Comparison of ENCODE assay signal across 31 mouse cellular contexts in genomic region chr5:35765909-35766308, GRCm38 (mm10). TPM values are rescaled to one million over a fixed set of nuclear protein-coding genes. Genes with fewer than 3 reads are reported as not detected.
DNase-seq lines count a peak whose midpoint lies in the region; ATAC-seq and TF ChIP-seq lines count a peak whose summit lies in the region.
"Had no signal": no experiment of that assay in that cellular context is flagged by ENCODE, and none has a peak within 500 bp of the region (broad histone marks: within the 10 kb centered on the region; RNA-seq: fewer than 3 reads in every experiment).

No protein-coding gene starts in this region.

- ATAC-seq in lung, postnatal 0 days, result peak; percentile 26; the same call in 1 of the 2 replicates
- ATAC-seq: forebrain, embryonic 14.5 days; inflammation-experienced regulatory T-cells, adult 6 months; liver, embryonic 12.5 days; liver, postnatal 0 days; Patski had no signal

- H3K27ac ChIP-seq in heart, adult 2 months, result peak overlapping the region; percentile 69; the same call in 1 of the 2 replicates
- no peak overlapping the region for H3K27ac ChIP-seq in lung, postnatal 0 days (ENCODE audit: low read length)
- H3K27ac ChIP-seq: embryonic facial prominence, embryonic 12.5 days; hindbrain, embryonic 10.5 days; hindbrain, embryonic 15.5 days; layer of hippocampus, adult 2 months; left cerebral cortex, adult 2 months; limb, embryonic 12.5 days; liver, embryonic 12.5 days; midbrain, embryonic 12.5 days; neural tube, embryonic 13.5 days; stomach, postnatal 0 days had no signal

- no peaks in the 10 kb centered on the region for H3K79me2 ChIP-seq in heart, adult 2 months (replicated peaks; ENCODE audit: control insufficient read depth, insufficient read depth, low read length)

- H3K27me3 ChIP-seq in heart, adult 2 months (ENCODE audit: control insufficient read depth, insufficient read depth, low read length), result no peaks in the 10 kb centered on the region
- H3K27me3 ChIP-seq in lung, postnatal 0 days (replicated peaks; ENCODE audit: insufficient read depth, low read length), result no peaks in the 10 kb centered on the region
- H3K27me3 ChIP-seq: hindbrain, embryonic 15.5 days; Patski had no signal

- peaks cover 25% of the 10 kb centered on the region for H3K4me1 ChIP-seq in heart, adult 2 months (ENCODE audit: control insufficient read depth, insufficient read depth, low read length)
- no peaks in the 10 kb centered on the region for H3K4me1 ChIP-seq in lung, postnatal 0 days (ENCODE audit: insufficient read depth, low read depth, low read length)
- no peaks in the 10 kb centered on the region for H3K4me1 ChIP-seq in lung, adult 2 months (ENCODE audit: control insufficient read depth, insufficient read depth, low read length)
- H3K4me1 ChIP-seq: embryonic facial prominence, embryonic 12.5 days; hindbrain, embryonic 10.5 days; megakaryocyte, embryonic 14.5 days; midbrain, embryonic 12.5 days had no signal

- no peak overlapping the region for H3K9ac ChIP-seq in heart, adult 2 months (ENCODE audit: low read depth, low read length)
- no peak overlapping the region for H3K9ac ChIP-seq in lung, postnatal 0 days (replicated peaks; ENCODE audit: low read depth)
- H3K9ac ChIP-seq: embryonic facial prominence, embryonic 12.5 days; hindbrain, embryonic 15.5 days; limb, embryonic 12.5 days; liver, embryonic 12.5 days; liver, postnatal 0 days; midbrain, embryonic 12.5 days; neural tube, embryonic 13.5 days had no signal

- no peaks in the 10 kb centered on the region for H3K9me3 ChIP-seq in lung, postnatal 0 days (ENCODE audit: low read length)
- H3K9me3 ChIP-seq: embryonic facial prominence, embryonic 12.5 days; hindbrain, embryonic 10.5 days; hindbrain, embryonic 15.5 days; limb, embryonic 12.5 days; liver, embryonic 12.5 days; midbrain, embryonic 12.5 days; neural tube, embryonic 13.5 days had no signal

- intact Hi-C loops in heart, adult 2 months (cut with DNase I), result no loop called here
- intact Hi-C loops in heart, postnatal 36 days (cut with DNase I), result no loop called here

- H3K36me3 ChIP-seq in heart, adult 2 months (ENCODE audit: control insufficient read depth, insufficient read depth, low read length), result no peaks in the 10 kb centered on the region
- H3K36me3 ChIP-seq in lung, postnatal 0 days (ENCODE audit: insufficient read depth, low read length), result no peaks in the 10 kb centered on the region
- H3K36me3 ChIP-seq: embryonic facial prominence, embryonic 12.5 days; hindbrain, embryonic 10.5 days; hindbrain, embryonic 15.5 days; limb, embryonic 12.5 days; liver, embryonic 12.5 days; midbrain, embryonic 12.5 days; neural tube, embryonic 13.5 days had no signal

- TF ChIP-seq EP300 in heart, adult 2 months (IDR thresholded peaks at IDR 0.05; ENCODE audit: insufficient read depth, low read depth, low read length), result 0 out of 2 replicates have a peak, but pooled peaks have one; percentile 0
- no peak for TF ChIP-seq EP300 in lung, postnatal 0 days (IDR thresholded peaks at IDR 0.05)

- no peak for TF ChIP-seq POLR2A in heart, adult 2 months (IDR thresholded peaks at IDR 0.05; ENCODE audit: insufficient read depth, low read depth, low read length)
- TF ChIP-seq POLR2A in lung, adult 2 months (IDR thresholded peaks at IDR 0.05; ENCODE audit: borderline replicate concordance, extremely low read depth, low read depth, low read length), result no peak

- no peak overlapping the region for H3K4me2 ChIP-seq in lung, postnatal 0 days (replicated peaks; ENCODE audit: low read depth, low read length)
- H3K4me2 ChIP-seq: embryonic facial prominence, embryonic 12.5 days; hindbrain, embryonic 15.5 days; limb, embryonic 12.5 days; liver, embryonic 12.5 days; midbrain, embryonic 12.5 days; neural tube, embryonic 13.5 days had no signal

- DNase-seq in heart, adult 2 months, result no peak
- DNase-seq in heart, postnatal 36 days, result no peak
- peak; percentile 59 for DNase-seq in kidney, postnatal 10 days
- DNase-seq in kidney, adult 8-10 months, result no peak
- DNase-seq in lung, postnatal 0 days (ENCODE audit: low spot score), result no peak
- no peak for DNase-seq in lung, adult 2 months
- no peak for DNase-seq in thymus, adult 18-20 months
- DNase-seq: adrenal gland, postnatal 25 days; cerebellum, adult 11-12 months; cerebellum, adult 9-11 months; embryo, embryonic 11 days; gastrocnemius, postnatal 25 days; liver, postnatal 0 days; right cerebral cortex, postnatal 4 days; thymus, adult 2 months; thymus, postnatal 36 days had no signal

- WGBS in heart, adult 2 months, result 63% methylated on average over 6 of the region's 6 CpGs
- WGBS in lung, postnatal 0 days, result 76% methylated on average over 6 of the region's 6 CpGs
- 67% methylated on average over 6 of the region's 6 CpGs for WGBS in lung, adult 2 months

- no peak overlapping the region for H3K4me3 ChIP-seq in heart, adult 2 months
- H3K4me3 ChIP-seq in lung, postnatal 0 days (ENCODE audit: low read depth, low read length), result no peak overlapping the region
- H3K4me3 ChIP-seq in lung, adult 2 months (replicated peaks; ENCODE audit: extremely low read depth, low read depth, low read length), result no peak overlapping the region
- H3K4me3 ChIP-seq: embryonic facial prominence, embryonic 12.5 days; hindbrain, embryonic 10.5 days; hindbrain, embryonic 15.5 days; layer of hippocampus, adult 2 months; left cerebral cortex, adult 2 months; limb, embryonic 12.5 days; liver, embryonic 12.5 days; megakaryocyte, embryonic 14.5 days; midbrain, embryonic 12.5 days; neural tube, embryonic 13.5 days had no signal

- TF ChIP-seq CTCF in heart, adult 2 months (IDR thresholded peaks at IDR 0.05), result no peak
- no peak for TF ChIP-seq CTCF in lung, postnatal 0 days (IDR thresholded peaks at IDR 0.05)
- no peak for TF ChIP-seq CTCF in lung, adult 2 months (IDR thresholded peaks at IDR 0.05; ENCODE audit: insufficient read depth, low read length)

RNA-seq across cellular contexts. Expression of gene Ablim2, which starts 8.2 kb away (rescaled TPM):
- 10 to 100 TPM; 20.1 to 20.8 TPM for total RNA-seq in heart, adult 2 months (2021)
- polyA plus RNA-seq in heart, adult 2 months (2012; rRNA removed), result 32.7 and 41.0 TPM in 2 replicates
- 10 to 100 TPM; 20.7 to 21.0 TPM for total RNA-seq in heart, postnatal 36 days (2021)
- polyA plus RNA-seq in lung, postnatal 0 days (2015; fragmentation: Nextera tagmentation; extraction: Ambion mirVana), result 0.74 and 0.75 TPM in 2 replicates
- 12.9 and 16.9 TPM in 2 replicates for polyA plus RNA-seq in lung, adult 2 months (2012; rRNA removed)
- total RNA-seq: MEL had no signal

RNA-seq across cellular contexts. Expression of gene Sh3tc1, which starts 26.1 kb away (rescaled TPM):
- total RNA-seq in heart, adult 2 months (2021), result 1 to 10 TPM; 5.7 to 7.2 TPM
- polyA plus RNA-seq in heart, adult 2 months (2012; rRNA removed), result 6.3 and 6.8 TPM in 2 replicates
- total RNA-seq in heart, postnatal 36 days (2021), result 1 to 10 TPM; 7.0 to 9.9 TPM
- polyA plus RNA-seq in lung, postnatal 0 days (2015; fragmentation: Nextera tagmentation; extraction: Ambion mirVana), result 21.1 and 22.9 TPM in 2 replicates
- polyA plus RNA-seq in lung, adult 2 months (2012; rRNA removed), result 38.3 and 39.4 TPM in 2 replicates
- total RNA-seq: MEL had no signal
